Mouse (Mus musculus) embryonic facial prominence, embryonic 10.5 days (tissue): Measurements from ENCODE around the gene Prkar2a. TPM values are rescaled to one million over a fixed set of nuclear protein-coding genes. Genes with fewer than 3 reads are reported as not detected.

ENCODE experiments used
- DNase-seq: peaks from one replicate; pipeline ENCODE4 v3.0.0-alpha.2; 2017; ENCODE audit warnings: low spot score
- H3K27ac ChIP-seq: fragments of 300-500 bp; sonication (generic); replicated peaks from 2 replicates; pipeline ENCODE4 v1.5.1; 2016; ENCODE audit warnings: mild to moderate bottlenecking
- H3K27me3 ChIP-seq: fragments of 300-500 bp; sonication (generic); replicated peaks from 2 replicates; pipeline ENCODE4 v1.6.1; 2016; ENCODE audit warnings: low read depth, mild to moderate bottlenecking; ENCODE audit not compliant: poor library complexity, severe bottlenecking
- H3K36me3 ChIP-seq: fragments of 300-500 bp; sonication (generic); replicated peaks from 2 replicates; pipeline ENCODE4 v1.6.1; 2016; ENCODE audit warnings: mild to moderate bottlenecking, moderate library complexity
- H3K4me1 ChIP-seq: fragments of 300-500 bp; sonication (generic); 2 replicates; pipeline ENCODE4 v1.6.1; 2016
- H3K4me3 ChIP-seq: fragments of 300-500 bp; sonication (generic); 2 replicates; pipeline ENCODE4 v1.5.1; 2016; ENCODE audit warnings: mild to moderate bottlenecking, moderate library complexity
- H3K9me3 ChIP-seq: fragments of 300-500 bp; sonication (generic); 2 replicates; pipeline ENCODE4 v1.6.1; 2016; ENCODE audit warnings: mild to moderate bottlenecking
- WGBS: fragments of 180-500 bp; shearing (Covaris S2); methylation state at CpG from one replicate; pipeline ENCODE4 v1.1.7; 2016; 5-methylcytosine and 5-hydroxymethylcytosine counted together
- microRNA-seq: library from miRNA; unstranded; fragments of <30 nt; microRNA quantifications from one replicate; pipeline ENCODE4, GENCODE M21; 2017
- polyA plus RNA-seq: library from polyadenylated mRNA; unstranded; fragments of >200 nt; fragmentation: Nextera tagmentation; extraction: Ambion mirVana; gene quantifications from 2 replicates; pipeline ENCODE4 v1.2.1, GENCODE M21; 2016

The Prkar2a gene
- polyA plus RNA-seq, 1 experiment from 2014 or later = 24.7 TPM

GRCm38 (mm10) chr9:108792730-108793129, 103.6 kb downstream of the Prkar2a start:
- Histone ChIP-seq H3K4me1 (peaks cover 63% of the 10 kb centered on the region), H3K27me3 (no peaks in the 10 kb centered on the region), H3K9me3 (no peaks in the 10 kb centered on the region), H3K27ac (no peak overlapping the region), H3K4me3 (no peak overlapping the region), H3K36me3 (peaks cover 49% of the 10 kb centered on the region)
- DNase-seq = no peak
- WGBS = 60% methylated on average over 3 of the region's 3 CpGs

GRCm38 (mm10) chr9:108795281-108795680, 106.2 kb downstream of the Prkar2a start:
- Histone ChIP-seq H3K27me3 (no peaks in the 10 kb centered on the region), H3K27ac (no peak overlapping the region), H3K4me3 (no peak overlapping the region), H3K9me3 (no peaks in the 10 kb centered on the region), H3K36me3 (peaks cover 59% of the 10 kb centered on the region), H3K4me1 (peaks cover 42% of the 10 kb centered on the region)
- 71% methylated on average over 2 of the region's 2 CpGs for WGBS
- DNase-seq = no peak

- Histone ChIP-seq H3K36me3 (peaks cover 62% of the 10 kb centered on the region), H3K27ac (no peak overlapping the region), H3K27me3 (no peaks in the 10 kb centered on the region), H3K4me3 (no peak overlapping the region), H3K9me3 (no peaks in the 10 kb centered on the region), H3K4me1 (peaks cover 42% of the 10 kb centered on the region)
- DNase-seq = no peak
- WGBS = 50% methylated on average over 11 of the region's 11 CpGs
Measured at GRCm38 (mm10) chr9:108795762-108796161, 106.6 kb downstream of the Prkar2a start.

GRCm38 (mm10) chr9:108796351-108796981, 107.4 kb downstream of the Prkar2a start:
- no peaks in the 10 kb centered on the region for H3K9me3 ChIP-seq
- DNase-seq = no peak
- peaks cover 42% of the 10 kb centered on the region for H3K4me1 ChIP-seq
- no peak overlapping the region for H3K4me3 ChIP-seq
- 86% methylated on average over 4 of the region's 4 CpGs for WGBS
- H3K36me3 ChIP-seq = peaks cover 69% of the 10 kb centered on the region
- no peaks in the 10 kb centered on the region for H3K27me3 ChIP-seq
- no peak overlapping the region for H3K27ac ChIP-seq

GRCm38 (mm10) chr9:108797477-108797876, 108.4 kb downstream of the Prkar2a start:
- no peak overlapping the region for H3K27ac ChIP-seq
- WGBS = 91% methylated on average over 7 of the region's 7 CpGs
- peaks cover 79% of the 10 kb centered on the region for H3K36me3 ChIP-seq
- peaks cover 35% of the 10 kb centered on the region for H3K4me1 ChIP-seq
- H3K9me3 ChIP-seq = no peaks in the 10 kb centered on the region
- no peaks in the 10 kb centered on the region for H3K27me3 ChIP-seq
- no peak overlapping the region for H3K4me3 ChIP-seq
- no peak for DNase-seq

GRCm38 (mm10) chr9:108798508-108799075, 109.5 kb downstream of the Prkar2a start:
- peaks cover 25% of the 10 kb centered on the region for H3K4me1 ChIP-seq
- no peak for DNase-seq
- no peak overlapping the region for H3K4me3 ChIP-seq
- H3K27ac ChIP-seq = no peak overlapping the region
- 88% methylated on average over 5 of the region's 5 CpGs for WGBS
- H3K27me3 ChIP-seq = no peaks in the 10 kb centered on the region
- H3K36me3 ChIP-seq = peaks cover 85% of the 10 kb centered on the region
- no peaks in the 10 kb centered on the region for H3K9me3 ChIP-seq

GRCm38 (mm10) chr9:108799564-108799963, 110.5 kb downstream of the Prkar2a start:
- 87% methylated on average over 3 of the region's 3 CpGs for WGBS
- Histone ChIP-seq H3K4me3 (no peak overlapping the region), H3K9me3 (no peaks in the 10 kb centered on the region), H3K27ac (no peak overlapping the region), H3K36me3 (peaks cover 88% of the 10 kb centered on the region), H3K27me3 (no peaks in the 10 kb centered on the region), H3K4me1 (peaks cover 18% of the 10 kb centered on the region)
- DNase-seq = no peak

Small RNA genes lying within 50 kb of the gene (microRNA-seq; reads per million reads assigned to microRNA genes)
- gene Gm26298 = not detected

Other genes starting within 250 kb of the Prkar2a start
- 56.6 and 57.5 TPM in 2 replicates for gene Ccdc71, start 228.8 kb upstream of the Prkar2a start, polyA plus RNA-seq
- gene Klhdc8b, start 227.7 kb upstream of the Prkar2a start, polyA plus RNA-seq = 21.6 and 24.2 TPM in 2 replicates
- 33.2 and 33.5 TPM in 2 replicates for gene Lamb2, start 209.6 kb upstream of the Prkar2a start, polyA plus RNA-seq
- 84.7 and 93.7 TPM in 2 replicates for gene Usp19, start 198.7 kb upstream of the Prkar2a start, polyA plus RNA-seq
- gene Qars, start 181.6 kb upstream of the Prkar2a start, polyA plus RNA-seq = 118 and 119 TPM in 2 replicates
- gene Qrich1, start 172.5 kb upstream of the Prkar2a start, polyA plus RNA-seq = 167 and 168 TPM in 2 replicates
- gene Impdh2, start 129.0 kb upstream of the Prkar2a start, polyA plus RNA-seq = 235 and 254 TPM in 2 replicates
- gene Ndufaf3, start 121.9 kb upstream of the Prkar2a start, polyA plus RNA-seq = 42.4 and 44.1 TPM in 2 replicates
- 191 and 200 TPM in 2 replicates for gene Dalrd3, start 119.4 kb upstream of the Prkar2a start, polyA plus RNA-seq
- 200 and 215 TPM in 2 replicates for gene Wdr6, start 110.6 kb upstream of the Prkar2a start, polyA plus RNA-seq
- gene P4htm, start 91.6 kb upstream of the Prkar2a start, polyA plus RNA-seq = 7.0 and 7.2 TPM in 2 replicates
- 57.9 and 62.5 TPM in 2 replicates for gene Arih2, start 39.9 kb upstream of the Prkar2a start, polyA plus RNA-seq
- 30.4 and 35.1 TPM in 2 replicates for gene Slc25a20, start 27.2 kb upstream of the Prkar2a start, polyA plus RNA-seq
- 94.0 and 103 TPM in 2 replicates for gene Ip6k2, start 94.5 kb downstream of the Prkar2a start, polyA plus RNA-seq
- 14.8 and 15.0 TPM in 2 replicates for gene Nckipsd, start 119.1 kb downstream of the Prkar2a start, polyA plus RNA-seq
- gene Celsr3, start 137.0 kb downstream of the Prkar2a start, polyA plus RNA-seq = 1.6 and 1.7 TPM in 2 replicates
- gene Slc26a6, start 164.0 kb downstream of the Prkar2a start, polyA plus RNA-seq = 13.3 and 14.0 TPM in 2 replicates
- gene Tmem89, start 225.3 kb downstream of the Prkar2a start, polyA plus RNA-seq = not detected in 2 replicates
- gene Uqcrc1, start 247.3 kb downstream of the Prkar2a start, polyA plus RNA-seq = 488 and 506 TPM in 2 replicates